Mouse (Mus musculus) kidney, embryonic 16.5 days (tissue): ENCODE results near the gene Gnpnat1. TPM values are rescaled to one million over a fixed set of nuclear protein-coding genes. Genes with fewer than 3 reads are reported as not detected.
"Not testable (repeated sequence)": the region's sequence is repeated elsewhere in the genome, so short reads cannot be mapped to it uniquely, and the experiment has no call there.

ENCODE experiments used
- ATAC-seq: fragments of 200-750 bp; cut with Nextera tagmentation; 2 replicates; pipeline ENCODE4 v1.8.0; 2017; ENCODE audit warnings: moderate TSS enrichment; ENCODE audit not compliant: low FRiP score, low TSS enrichment
- H3K27ac ChIP-seq: fragments of 300-500 bp; sonication (generic); 2 replicates; pipeline ENCODE4 v1.5.1; 2014; ENCODE audit warnings: low read length
- H3K27me3 ChIP-seq: fragments of 300-500 bp; sonication (generic); 2 replicates; pipeline ENCODE4 v1.6.1; 2014; ENCODE audit warnings: low read length, control low read depth, mixed read lengths; ENCODE audit not compliant: insufficient read depth
- H3K36me3 ChIP-seq: fragments of 300-500 bp; sonication (generic); 2 replicates; pipeline ENCODE4 v1.6.1; 2014; ENCODE audit warnings: low read length, control low read depth, mixed read lengths; ENCODE audit not compliant: insufficient read depth
- H3K4me1 ChIP-seq: fragments of 300-500 bp; sonication (generic); 2 replicates; pipeline ENCODE4 v1.6.1; 2014; ENCODE audit warnings: low read length, control low read depth, mixed read lengths; ENCODE audit not compliant: insufficient read depth
- H3K4me2 ChIP-seq: fragments of 300-500 bp; sonication (generic); replicated peaks from 2 replicates; pipeline ENCODE4 v1.6.1; 2014; ENCODE audit warnings: low read depth, low read length
- H3K4me3 ChIP-seq: fragments of 300-500 bp; sonication (generic); 2 replicates; pipeline ENCODE4 v1.5.1; 2014; ENCODE audit warnings: mild to moderate bottlenecking, low read length
- H3K9ac ChIP-seq: fragments of 300-500 bp; sonication (generic); replicated peaks from 2 replicates; pipeline ENCODE4 v1.6.1; 2014; ENCODE audit warnings: low read length
- H3K9me3 ChIP-seq: fragments of 300-500 bp; sonication (generic); 2 replicates; pipeline ENCODE4 v1.6.1; 2016; ENCODE audit warnings: low read length, control low read depth
- WGBS: fragments of 180-500 bp; shearing (Covaris S2); extraction: QIAGEN DNeasy Blood & Tissue Kit; methylation state at CpG from one replicate; pipeline ENCODE4 v1.1.7; 2014; 5-methylcytosine and 5-hydroxymethylcytosine counted together
- polyA plus RNA-seq: library from polyadenylated mRNA; unstranded; fragments of >200 nt; fragmentation: Nextera tagmentation; extraction: Ambion mirVana; gene quantifications from 2 replicates; pipeline ENCODE4 v1.2.1, GENCODE M21; 2015

Gene Gnpnat1
- polyA plus RNA-seq, result 58.1 and 63.0 TPM in 2 replicates

GRCm38 (mm10) chr14:45404813-45405212, at the start of gene Gnpnat1:
Gene Gnpnat1, minus strand, starts transcription at chr14:45404913.
- not testable (repeated sequence) for ATAC-seq, H3K4me2 ChIP-seq, H3K4me3 ChIP-seq, H3K27me3 ChIP-seq, H3K27ac ChIP-seq, H3K9me3 ChIP-seq, H3K36me3 ChIP-seq, H3K4me1 ChIP-seq, H3K9ac ChIP-seq
- WGBS, result 86% methylated on average over 1 of the region's 3 CpGs

- 49% methylated on average over 5 of the region's 5 CpGs for WGBS
- no peaks in the 10 kb centered on the region for H3K27me3 ChIP-seq
- H3K36me3 ChIP-seq, result peaks cover 13% of the 10 kb centered on the region
- H3K27ac ChIP-seq, result peak overlapping the region; percentile 93
- ATAC-seq, result no peak
- no peaks in the 10 kb centered on the region for H3K9me3 ChIP-seq
- no peak overlapping the region for H3K4me3 ChIP-seq
- H3K4me1 ChIP-seq, result peaks cover 52% of the 10 kb centered on the region
- no peak overlapping the region for H3K4me2 ChIP-seq
- peak overlapping the region; percentile 49 for H3K9ac ChIP-seq
Observed at GRCm38 (mm10) chr14:45453538-45454233, 49.0 kb upstream of the Gnpnat1 start.

GRCm38 (mm10) chr14:45452861-45453512, 48.3 kb upstream of the Gnpnat1 start:
- no peak overlapping the region; the same call in 1 of the 2 replicates for H3K9ac ChIP-seq
- H3K9me3 ChIP-seq, result no peaks in the 10 kb centered on the region
- H3K4me2 ChIP-seq, result peak overlapping the region; percentile 9; the same call in 1 of the 2 replicates
- peaks cover 52% of the 10 kb centered on the region for H3K4me1 ChIP-seq
- H3K27me3 ChIP-seq, result no peaks in the 10 kb centered on the region
- H3K36me3 ChIP-seq, result peaks cover 7% of the 10 kb centered on the region
- ATAC-seq, result peak; percentile 85
- peak overlapping the region; percentile 93 for H3K27ac ChIP-seq
- no peak overlapping the region for H3K4me3 ChIP-seq
- WGBS, result 11% methylated on average over 11 of the region's 11 CpGs

GRCm38 (mm10) chr14:45452148-45452547, 47.4 kb upstream of the Gnpnat1 start:
- Histone ChIP-seq H3K4me2 (no peak overlapping the region; the same call in 1 of the 2 replicates), H3K27ac (peak overlapping the region; percentile 93), H3K4me3 (no peak overlapping the region), H3K27me3 (no peaks in the 10 kb centered on the region), H3K9ac (peak overlapping the region; percentile 36), H3K4me1 (peaks cover 52% of the 10 kb centered on the region), H3K9me3 (no peaks in the 10 kb centered on the region), H3K36me3 (0 out of 2 replicates have a peak, but pooled peaks cover under 1% of the 10 kb centered on the region)
- peak; percentile 47 for ATAC-seq
- 20% methylated on average over 4 of the region's 4 CpGs for WGBS

- no peaks in the 10 kb centered on the region for H3K27me3 ChIP-seq
- WGBS, result 23% methylated on average over 2 of the region's 2 CpGs
- no peak overlapping the region for H3K9ac ChIP-seq
- H3K4me1 ChIP-seq, result peaks cover 51% of the 10 kb centered on the region
- no peaks in the 10 kb centered on the region for H3K36me3 ChIP-seq
- H3K9me3 ChIP-seq, result no peaks in the 10 kb centered on the region
- no peak overlapping the region for H3K4me3 ChIP-seq
- no peak overlapping the region for H3K4me2 ChIP-seq
- peak overlapping the region; percentile 83 for H3K27ac ChIP-seq
- ATAC-seq, result no peak
Observed at GRCm38 (mm10) chr14:45451090-45451489, 46.4 kb upstream of the Gnpnat1 start.

GRCm38 (mm10) chr14:45446777-45447176, 42.1 kb upstream of the Gnpnat1 start:
- no peak overlapping the region for H3K4me2 ChIP-seq
- no peak for ATAC-seq
- H3K9ac ChIP-seq, result no peak overlapping the region
- no peaks in the 10 kb centered on the region for H3K9me3 ChIP-seq
- peak overlapping the region; percentile 47; the same call in 1 of the 2 replicates for H3K27ac ChIP-seq
- no peak overlapping the region for H3K4me3 ChIP-seq
- H3K27me3 ChIP-seq, result no peaks in the 10 kb centered on the region
- no peaks in the 10 kb centered on the region for H3K36me3 ChIP-seq
- 64% methylated on average over 3 of the region's 3 CpGs for WGBS
- H3K4me1 ChIP-seq, result peaks cover 41% of the 10 kb centered on the region

- peak; percentile 62 for ATAC-seq
- Histone ChIP-seq H3K36me3 (no peaks in the 10 kb centered on the region), H3K4me3 (no peak overlapping the region), H3K27me3 (no peaks in the 10 kb centered on the region), H3K4me2 (no peak overlapping the region), H3K9ac (no peak overlapping the region), H3K9me3 (no peaks in the 10 kb centered on the region), H3K4me1 (peaks cover 39% of the 10 kb centered on the region), H3K27ac (peak overlapping the region; percentile 1; the same call in 1 of the 2 replicates)
- WGBS, result 42% methylated on average over 12 of the region's 12 CpGs
Observed at GRCm38 (mm10) chr14:45445445-45445844, 40.7 kb upstream of the Gnpnat1 start.

GRCm38 (mm10) chr14:45444870-45445269, 40.2 kb upstream of the Gnpnat1 start:
- no peak for ATAC-seq

GRCm38 (mm10) chr14:45442781-45443560, 38.3 kb upstream of the Gnpnat1 start:
- Histone ChIP-seq H3K9me3 (no peaks in the 10 kb centered on the region), H3K36me3 (no peaks in the 10 kb centered on the region), H3K27me3 (no peaks in the 10 kb centered on the region), H3K9ac (no peak overlapping the region), H3K4me3 (no peak overlapping the region), H3K27ac (peak overlapping the region; percentile 44), H3K4me2 (no peak overlapping the region), H3K4me1 (peaks cover 46% of the 10 kb centered on the region)
- 37% methylated on average over 12 of the region's 12 CpGs for WGBS
- ATAC-seq, result no peak

More at GRCm38 (mm10) chr14:45444870-45445269, 40.2 kb upstream of the Gnpnat1 start:
- Histone ChIP-seq H3K9me3 (no peaks in the 10 kb centered on the region), H3K4me1 (peaks cover 39% of the 10 kb centered on the region), H3K27me3 (no peaks in the 10 kb centered on the region), H3K4me2 (no peak overlapping the region), H3K4me3 (no peak overlapping the region), H3K36me3 (no peaks in the 10 kb centered on the region), H3K9ac (no peak overlapping the region), H3K27ac (peak overlapping the region; percentile 1; the same call in 1 of the 2 replicates)
- WGBS, result 58% methylated on average over 7 of the region's 7 CpGs
